8 mouse cellular contexts compared by ENCODE assay signal in genomic region chr17:8508305-8509141, GRCm38 (mm10). TPM values are rescaled to one million over a fixed set of nuclear protein-coding genes. Genes with fewer than 3 reads are reported as not detected.
DNase-seq lines count a peak whose midpoint lies in the region; ATAC-seq lines count a peak whose summit lies in the region.

No protein-coding gene starts in this region.

- peak overlapping the region; percentile 60 for H3K9ac ChIP-seq in embryonic facial prominence, embryonic 13.5 days
- peak overlapping the region; percentile 31; the same call in 1 of the 2 replicates for H3K9ac ChIP-seq in limb, embryonic 12.5 days (replicated peaks)
- H3K9ac ChIP-seq in neural tube, embryonic 14.5 days (replicated peaks; ENCODE audit: low read depth, low read length) = peak overlapping the region; percentile 46; the same call in 1 of the 2 replicates

- H3K4me2 ChIP-seq in embryonic facial prominence, embryonic 13.5 days = peak overlapping the region; percentile 59
- peak overlapping the region; percentile 54 for H3K4me2 ChIP-seq in limb, embryonic 12.5 days
- peak overlapping the region; percentile 47 for H3K4me2 ChIP-seq in neural tube, embryonic 14.5 days (ENCODE audit: low read depth, low read length)

- peak overlapping the region; percentile 87 for H3K27ac ChIP-seq in embryonic facial prominence, embryonic 13.5 days
- H3K27ac ChIP-seq in limb, embryonic 12.5 days = peak overlapping the region; percentile 82
- H3K27ac ChIP-seq in neural tube, embryonic 14.5 days (ENCODE audit: low read depth, low read length) = peak overlapping the region; percentile 69

- peaks cover 2% of the 10 kb centered on the region; the same call in 1 of the 2 replicates for H3K27me3 ChIP-seq in embryonic facial prominence, embryonic 13.5 days
- peaks cover 17% of the 10 kb centered on the region for H3K27me3 ChIP-seq in limb, embryonic 12.5 days
- no peaks in the 10 kb centered on the region for H3K27me3 ChIP-seq in neural tube, embryonic 14.5 days (ENCODE audit: control insufficient read depth, insufficient read depth, low read length)

- H3K9me3 ChIP-seq in embryonic facial prominence, embryonic 13.5 days = no peaks in the 10 kb centered on the region
- H3K9me3 ChIP-seq in limb, embryonic 12.5 days = no peaks in the 10 kb centered on the region
- no peaks in the 10 kb centered on the region for H3K9me3 ChIP-seq in neural tube, embryonic 14.5 days (ENCODE audit: control insufficient read depth, low read length)

- peak; percentile 69 for DNase-seq in layer of hippocampus, adult 11-12 months (ENCODE audit: low spot score)
- DNase-seq in layer of hippocampus, adult 9-10 months (ENCODE audit: low spot score) = no peak
- DNase-seq in heart, adult 9 months (ENCODE audit: low spot score in 2 of 2) = peak; percentile 49 to 59
- peak; percentile 61 for DNase-seq in kidney, adult 18-20 months
- peak; percentile 88 for DNase-seq in thymus, postnatal 4 days

- H3K4me1 ChIP-seq in embryonic facial prominence, embryonic 13.5 days = peaks cover 48% of the 10 kb centered on the region
- peaks cover 36% of the 10 kb centered on the region for H3K4me1 ChIP-seq in limb, embryonic 12.5 days (replicated peaks)
- H3K4me1 ChIP-seq in neural tube, embryonic 14.5 days (ENCODE audit: control insufficient read depth, insufficient read depth, low read length) = peaks cover 15% of the 10 kb centered on the region

- under 1% methylated on average over 14 of the region's 16 CpGs for WGBS in embryonic facial prominence, embryonic 13.5 days
- 0% methylated on average over 16 of the region's 16 CpGs for WGBS in limb, embryonic 12.5 days
- 0% methylated on average over 16 of the region's 16 CpGs for WGBS in neural tube, embryonic 14.5 days

- H3K4me3 ChIP-seq in embryonic facial prominence, embryonic 13.5 days = peak overlapping the region; percentile 36
- H3K4me3 ChIP-seq in limb, embryonic 12.5 days (replicated peaks) = peak overlapping the region; percentile 26
- no peak overlapping the region for H3K4me3 ChIP-seq in neural tube, embryonic 14.5 days (ENCODE audit: low read depth, low read length)

- peak; percentile 85 for ATAC-seq in embryonic facial prominence, embryonic 13.5 days (ENCODE audit: insufficient number of reproducible peaks, insufficient read depth, low FRiP score, low TSS enrichment, low read depth)
- peak; percentile 80 for ATAC-seq in limb, embryonic 12.5 days (ENCODE audit: insufficient number of reproducible peaks, insufficient read depth, low FRiP score, low TSS enrichment, low read depth)
- peak; percentile 92 for ATAC-seq in neural tube, embryonic 14.5 days (ENCODE audit: low read depth)

- H3K36me3 ChIP-seq in embryonic facial prominence, embryonic 13.5 days = no peaks in the 10 kb centered on the region
- H3K36me3 ChIP-seq in limb, embryonic 12.5 days = no peaks in the 10 kb centered on the region
- no peaks in the 10 kb centered on the region for H3K36me3 ChIP-seq in neural tube, embryonic 14.5 days (ENCODE audit: control insufficient read depth, insufficient read depth, low read length)

RNA-seq across cellular contexts. Expression of gene Pde10a, which starts 16.6 kb away (rescaled TPM):
- 6.2 and 6.3 TPM in 2 replicates for polyA plus RNA-seq in embryonic facial prominence, embryonic 13.5 days (2015; fragmentation: Nextera tagmentation; extraction: Ambion mirVana)
- polyA plus RNA-seq in limb, embryonic 12.5 days (2016; fragmentation: Nextera tagmentation; extraction: Ambion mirVana) = 2.4 and 4.4 TPM in 2 replicates
- 16.2 and 17.0 TPM in 2 replicates for polyA plus RNA-seq in neural tube, embryonic 14.5 days (2014; fragmentation: Nextera tagmentation; extraction: Ambion mirVana)

RNA-seq across cellular contexts. Expression of gene Gm17087, which starts 58.2 kb away (rescaled TPM):
- polyA plus RNA-seq in embryonic facial prominence, embryonic 13.5 days (2015; fragmentation: Nextera tagmentation; extraction: Ambion mirVana) = 0.43 TPM in 1 of 2 replicates, not detected in the other
- polyA plus RNA-seq in limb, embryonic 12.5 days (2016; fragmentation: Nextera tagmentation; extraction: Ambion mirVana) = not detected in 2 replicates
- not detected in 2 replicates for polyA plus RNA-seq in neural tube, embryonic 14.5 days (2014; fragmentation: Nextera tagmentation; extraction: Ambion mirVana)
